Mouse (Mus musculus): ENCODE measurements at regions not wholly inside any gene's neighbourhood (a gene's known extent, or its start where the extent isn't known, plus 50 kb on each side); places are given as distances from the start of the nearest gene placed in this dataset.

GRCm38 (mm10) chr5:69464435-69464834 is 78.0 kb downstream of the Yipf7 start:
- peak; percentile 52 for DNase-seq (ENCODE audit: low read depth, low spot score)

All from R1 (cell line).